Mouse (Mus musculus) liver, postnatal 0 days (tissue): ENCODE data around the gene Scamp1.

ENCODE experiments used
- CTCF ChIP-seq: sonication (generic); IDR thresholded peaks from 2 replicates; pipeline ENCODE4 v1.5.1; 2016; ENCODE audit warnings: antibody characterized with exemption, low read depth
- EP300 ChIP-seq: IDR thresholded peaks from 2 replicates; pipeline ENCODE4 v1.6.1; 2016; ENCODE audit warnings: antibody characterized with exemption, low read depth, mild to moderate bottlenecking

- TF ChIP-seq EP300: no peak
- no peak for TF ChIP-seq CTCF
Measured at GRCm38 (mm10) chr13:94241892-94242524, 43.6 kb downstream of the Scamp1 start.
